Mouse (Mus musculus) thymus, postnatal 25 days (tissue): ENCODE data around the gene Gm3043.
"Not testable (repeated sequence)": the region's sequence is repeated elsewhere in the genome, so short reads cannot be mapped to it uniquely, and the experiment has no call there.

ENCODE experiments used
- DNase-seq: peaks from one replicate; pipeline ENCODE4 v3.0.0; 2022

Gene Gm3043

DNA sequence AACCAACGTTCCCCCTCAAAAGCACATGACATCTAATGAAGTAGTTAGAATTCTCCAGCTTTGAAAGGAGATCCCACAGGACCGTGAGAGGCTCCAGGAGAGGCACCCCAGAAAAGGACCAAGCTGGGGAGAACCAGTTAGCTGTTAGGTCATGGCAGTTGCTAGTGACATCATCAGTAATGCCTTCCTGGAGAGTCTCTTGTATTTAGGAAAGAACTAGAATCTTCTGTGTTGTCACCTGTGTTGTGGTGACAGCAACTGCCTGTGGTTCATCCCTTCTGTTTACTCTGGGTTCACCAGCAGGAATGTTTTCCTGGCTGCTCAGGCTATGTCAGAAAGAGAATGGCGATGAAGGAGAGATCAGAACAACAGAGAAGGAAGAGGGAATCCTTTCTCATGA lies at the start of gene Gm3043:
Gene Gm3043 (plus strand): TSS at position 301 of the 400 bp plus-strand sequence.
- not testable (repeated sequence) for DNase-seq

DNA sequence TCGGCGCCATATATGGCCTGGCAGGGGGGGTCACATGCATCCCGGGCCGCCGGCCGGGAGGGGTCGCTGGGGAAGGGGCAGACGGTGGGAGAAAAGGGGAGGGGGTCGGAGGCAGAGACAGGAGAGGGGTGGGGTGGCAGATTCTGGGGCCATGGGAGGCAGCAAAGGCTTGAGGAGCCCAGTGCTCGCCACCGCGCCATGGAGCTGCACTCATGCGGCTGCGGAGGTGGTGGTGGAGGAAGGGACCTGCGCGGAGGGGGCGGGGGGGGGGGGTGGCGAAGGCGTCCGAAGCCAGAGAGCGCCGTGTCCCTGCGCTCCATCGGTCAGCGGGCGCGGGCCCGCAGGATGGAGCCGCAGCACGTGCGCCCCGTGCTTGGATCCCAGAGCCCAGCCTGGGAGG lies 36.9 kb upstream of the Gm3043 start, which contains the start of gene Gm3020:
Gene Gm3020 (plus strand): TSS at position 301 of the 400 bp plus-strand sequence.
- DNase-seq: not testable (repeated sequence)
